ENCODE assay signal across 15 mouse cellular contexts in genomic region chr8:128263251-128263947, GRCm38 (mm10).
DNase-seq lines count a peak whose midpoint lies in the region; ATAC-seq and TF ChIP-seq lines count a peak whose summit lies in the region.
"Had no signal": no experiment of that assay in that cellular context is flagged by ENCODE, and none has a peak within 500 bp of the region (broad histone marks: within the 10 kb centered on the region; RNA-seq: fewer than 3 reads in every experiment).

No protein-coding gene starts in this region.

- H3K9me3 ChIP-seq in kidney, postnatal 0 days (replicated peaks; ENCODE audit: low read length), result no peaks in the 10 kb centered on the region
- no peaks in the 10 kb centered on the region for H3K9me3 ChIP-seq in forebrain, embryonic 14.5 days (replicated peaks; ENCODE audit: control insufficient read depth, low read length)
- H3K9me3 ChIP-seq in neural tube, embryonic 11.5 days (ENCODE audit: control insufficient read depth, low read length), result no peaks in the 10 kb centered on the region
- H3K9me3 ChIP-seq: heart, embryonic 12.5 days had no signal

- H3K4me3 ChIP-seq in kidney, postnatal 0 days (replicated peaks; ENCODE audit: low read depth, low read length), result no peak overlapping the region
- no peak overlapping the region for H3K4me3 ChIP-seq in forebrain, embryonic 14.5 days (ENCODE audit: low read depth, low read length)
- H3K4me3 ChIP-seq in neural tube, embryonic 11.5 days (ENCODE audit: low read depth, low read length), result no peak overlapping the region
- H3K4me3 ChIP-seq: erythroblast, embryonic 14.5 days; heart, embryonic 12.5 days had no signal

- WGBS in kidney, postnatal 0 days, result 29% methylated on average over 9 of the region's 9 CpGs
- 19% methylated on average over 9 of the region's 9 CpGs for WGBS in forebrain, embryonic 14.5 days
- WGBS in neural tube, embryonic 11.5 days, result 23% methylated on average over 9 of the region's 9 CpGs

- peak; percentile 77 for DNase-seq in kidney, postnatal 0 days (ENCODE audit: low spot score)
- DNase-seq in kidney, adult 18-20 months, result no peak
- peak; percentile 72 for DNase-seq in forebrain, embryonic 14.5 days (ENCODE audit: low spot score)
- DNase-seq in lung, postnatal 10 days, result peak; percentile 70
- peak; percentile 21 for DNase-seq in neural tube, embryonic 11.5 days (ENCODE audit: low spot score)
- no peak for DNase-seq in right cerebral cortex, adult 2 months (ENCODE audit: low spot score in 2 of 2)
- DNase-seq in Muller cell, postnatal 12 days (ENCODE audit: inconsistent ontology term), result no peak
- no peak for DNase-seq in thymus, postnatal 4 days
- DNase-seq: cerebellum, adult 11 months; kidney, postnatal 36 days; left cerebral cortex, postnatal 4 days; right cerebral cortex, postnatal 14 days had no signal

- H3K36me3 ChIP-seq in kidney, postnatal 0 days (ENCODE audit: insufficient read depth, low read length), result no peaks in the 10 kb centered on the region
- H3K36me3 ChIP-seq in forebrain, embryonic 14.5 days (ENCODE audit: control insufficient read depth, insufficient read depth, low read length), result no peaks in the 10 kb centered on the region
- no peaks in the 10 kb centered on the region for H3K36me3 ChIP-seq in neural tube, embryonic 11.5 days (ENCODE audit: control insufficient read depth, insufficient read depth, low read length)
- H3K36me3 ChIP-seq: heart, embryonic 12.5 days had no signal

- ATAC-seq in kidney, postnatal 0 days (replicated peaks; ENCODE audit: low FRiP score, low read depth), result no peak
- peak; percentile 69 for ATAC-seq in forebrain, embryonic 14.5 days
- ATAC-seq in neural tube, embryonic 11.5 days (ENCODE audit: insufficient read depth, low FRiP score, low TSS enrichment), result peak; percentile 79

- H3K27ac ChIP-seq in kidney, postnatal 0 days, result no peak overlapping the region
- H3K27ac ChIP-seq in forebrain, embryonic 14.5 days (ENCODE audit: low read depth, low read length), result 0 out of 2 replicates have a peak overlapping the region, but pooled peaks have one; percentile 5
- H3K27ac ChIP-seq in neural tube, embryonic 11.5 days (ENCODE audit: low read depth, low read length), result peak overlapping the region; percentile 34; the same call in 1 of the 2 replicates

- no peak for TF ChIP-seq CTCF in kidney, postnatal 0 days (IDR thresholded peaks at IDR 0.05; ENCODE audit: low read depth)

- H3K4me2 ChIP-seq in kidney, postnatal 0 days (ENCODE audit: low read length), result no peak overlapping the region
- no peak overlapping the region for H3K4me2 ChIP-seq in forebrain, embryonic 14.5 days (ENCODE audit: low read length)
- H3K4me2 ChIP-seq in neural tube, embryonic 11.5 days (ENCODE audit: low read depth), result no peak overlapping the region
- H3K4me2 ChIP-seq: heart, embryonic 12.5 days had no signal

- H3K4me1 ChIP-seq in kidney, postnatal 0 days (replicated peaks; ENCODE audit: insufficient read depth, low read length), result peaks cover 9% of the 10 kb centered on the region; the same call in 1 of the 2 replicates
- peaks cover 12% of the 10 kb centered on the region for H3K4me1 ChIP-seq in forebrain, embryonic 14.5 days (ENCODE audit: control insufficient read depth, insufficient read depth, low read length)
- peaks cover 6% of the 10 kb centered on the region; the same call in 1 of the 2 replicates for H3K4me1 ChIP-seq in neural tube, embryonic 11.5 days (ENCODE audit: control insufficient read depth, insufficient read depth, low read length)

- no peak overlapping the region for H3K9ac ChIP-seq in kidney, postnatal 0 days (ENCODE audit: low read depth, low read length)
- H3K9ac ChIP-seq in forebrain, embryonic 14.5 days (ENCODE audit: low read length), result no peak overlapping the region
- H3K9ac ChIP-seq in neural tube, embryonic 11.5 days (ENCODE audit: low read length), result no peak overlapping the region; the same call in 1 of the 2 replicates
- H3K9ac ChIP-seq: heart, embryonic 12.5 days had no signal

- no peaks in the 10 kb centered on the region for H3K27me3 ChIP-seq in kidney, postnatal 0 days (ENCODE audit: insufficient read depth, low read length)
- no peaks in the 10 kb centered on the region for H3K27me3 ChIP-seq in forebrain, embryonic 14.5 days (replicated peaks; ENCODE audit: control insufficient read depth, insufficient read depth, low read length)
- no peaks in the 10 kb centered on the region for H3K27me3 ChIP-seq in neural tube, embryonic 11.5 days (ENCODE audit: control insufficient read depth, insufficient read depth, low read length)
- H3K27me3 ChIP-seq: CH12.LX; heart, embryonic 12.5 days had no signal

Comparison
In these comparisons a context has a peak if more than half of its experiments do, and no peak if none do; other contexts are left out.
1. DNase-seq: peak in kidney, postnatal 0 days (single experiment), forebrain, embryonic 14.5 days (single experiment), lung, postnatal 10 days (single experiment) and neural tube, embryonic 11.5 days (single experiment); none in kidney, adult 18-20 months (single experiment), right cerebral cortex, adult 2 months (0 of 2), Muller cell, postnatal 12 days (single experiment) and thymus, postnatal 4 days (single experiment).